Mouse (Mus musculus) adrenal gland, postnatal 4 days (tissue): ENCODE data around the gene 9630041A04Rik. TPM values are rescaled to one million over a fixed set of nuclear protein-coding genes. Genes with fewer than 3 reads are reported as not detected.

ENCODE experiments used
- DNase-seq, 2 experiments: peaks; one replicate each; pipeline ENCODE4 v3.0.0; 2021 to 2022; ENCODE audit warnings: low spot score in 2 of 2, mixed read lengths in 2 of 2
- total RNA-seq, 2 experiments: library from RNA; stranded (reverse); gene quantifications; 2 replicates each; pipeline ENCODE4 v1.2.3; 2021

The 9630041A04Rik gene
- total RNA-seq, 2 experiments from 2014 or later = not detected

DNA sequence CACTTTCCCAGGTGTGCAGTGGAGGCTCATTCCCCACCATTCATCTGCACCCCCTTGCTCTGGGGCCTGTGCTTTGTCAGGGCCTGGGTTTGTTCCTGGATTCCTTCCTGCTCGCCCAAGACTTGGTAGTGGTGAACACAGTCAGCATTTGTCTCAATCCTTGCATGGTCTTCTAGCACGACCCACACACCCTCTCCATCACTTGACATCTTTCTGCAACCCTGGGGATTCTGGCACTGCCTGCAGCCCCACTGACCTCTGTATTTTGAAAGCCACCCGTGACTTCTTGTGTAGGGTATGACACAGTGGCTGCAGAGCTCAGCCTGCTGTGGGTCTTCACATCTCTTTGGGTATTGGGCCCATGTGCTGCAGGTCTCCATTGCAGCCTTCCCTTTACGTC, 57.1 kb downstream of the 9630041A04Rik start:
- no peak for DNase-seq

DNA sequence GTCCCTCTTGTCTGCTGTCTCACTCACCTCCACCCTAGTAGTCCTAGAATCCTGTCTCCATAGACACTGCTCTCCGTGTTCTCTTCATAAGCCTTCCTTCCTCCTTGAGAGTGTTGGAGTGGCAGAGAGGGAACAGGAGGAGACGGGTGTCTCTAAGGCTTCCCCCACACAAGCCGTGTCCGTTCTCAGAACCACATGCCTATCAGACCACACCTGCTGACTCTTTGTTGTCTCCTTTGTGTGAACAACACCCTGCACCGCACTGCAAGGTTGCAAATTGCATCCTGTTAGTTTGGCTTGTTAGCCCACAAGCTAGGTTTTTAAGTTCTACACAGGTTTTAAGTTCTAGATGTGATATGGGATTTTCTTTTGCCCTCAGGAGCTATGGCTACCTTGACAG, 57.7 kb downstream of the 9630041A04Rik start:
- DNase-seq = no peak

- DNase-seq = no peak
These were observed 61.2 kb downstream of the 9630041A04Rik start for GRCm38 (mm10) chr9:101922846-101923245.

DNA sequence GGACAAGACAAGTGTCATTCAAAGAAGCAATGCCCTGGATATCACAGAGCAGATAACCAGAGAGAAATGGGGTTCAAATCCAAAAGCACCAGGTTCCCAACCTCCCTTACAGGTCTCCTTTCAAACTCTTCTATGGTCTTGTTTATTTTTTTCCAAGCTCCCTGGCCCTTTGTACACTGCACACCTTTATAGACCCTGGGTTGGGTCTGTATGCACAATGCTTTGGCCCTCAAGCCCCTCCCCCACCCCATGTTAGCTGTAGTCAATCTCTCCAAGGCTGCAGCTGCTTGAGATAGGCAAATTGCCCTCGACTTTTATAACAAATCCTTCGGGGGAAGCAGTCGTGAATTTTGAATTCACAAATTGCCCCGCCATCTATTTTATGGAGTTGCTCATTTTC, 63.2 kb downstream of the 9630041A04Rik start:
- no peak for DNase-seq

DNA sequence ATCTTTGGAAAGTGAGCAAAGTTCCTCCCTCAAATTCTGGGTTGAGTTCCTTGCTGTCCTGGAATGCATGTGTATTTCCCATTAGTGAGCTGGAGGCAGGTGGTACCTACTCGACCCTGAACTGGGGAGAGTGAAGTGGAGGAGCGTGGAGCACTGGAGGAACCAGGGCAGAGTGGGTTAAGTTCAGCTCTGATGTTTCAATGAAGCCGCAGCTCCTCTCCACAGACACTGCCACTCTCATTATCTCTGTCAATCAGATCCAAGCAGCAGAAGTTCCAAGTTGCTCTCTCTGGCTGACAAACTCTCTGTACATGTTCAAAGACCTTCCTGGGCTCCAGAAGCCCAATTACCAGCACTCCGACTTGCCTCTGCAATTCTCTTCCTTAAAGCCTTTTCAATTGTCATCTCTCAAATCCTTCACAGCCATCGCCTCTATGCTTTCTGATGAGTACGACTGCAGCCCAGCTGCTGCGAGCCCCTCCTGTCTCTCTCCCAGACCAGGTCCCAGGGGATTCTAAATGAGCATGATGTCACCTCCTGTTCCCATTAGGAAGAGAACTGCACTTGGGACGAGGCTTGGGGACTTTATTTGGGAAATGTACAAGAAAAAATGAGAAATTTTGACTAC, 72.4 kb downstream of the 9630041A04Rik start:
- no peak for DNase-seq

GRCm38 (mm10) chr9:101934887-101935286, 73.2 kb downstream of the 9630041A04Rik start:
- DNase-seq = no peak

GRCm38 (mm10) chr9:101938066-101938465, 76.4 kb downstream of the 9630041A04Rik start:
- no peak for DNase-seq

DNA sequence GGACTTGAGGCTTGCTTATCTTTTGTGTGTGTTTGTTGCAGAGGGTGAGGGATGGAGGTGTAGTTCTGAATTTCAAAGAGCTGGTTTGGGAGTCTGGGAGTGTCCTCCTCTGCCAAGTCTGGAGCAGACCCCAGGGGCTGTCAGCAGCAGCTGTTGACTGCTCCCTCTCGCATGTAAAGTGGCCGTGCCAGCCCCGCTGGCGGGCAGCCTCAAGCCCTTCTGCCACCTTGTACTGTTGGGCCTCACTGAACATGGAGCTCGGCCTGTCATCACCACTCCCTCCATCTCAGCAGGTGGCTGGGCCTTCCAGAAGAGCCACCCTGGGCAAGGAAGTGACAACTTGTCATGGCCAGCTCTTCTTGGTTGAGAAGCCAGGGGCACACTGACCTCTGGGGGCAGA, 77.4 kb downstream of the 9630041A04Rik start:
- DNase-seq = no peak

DNA sequence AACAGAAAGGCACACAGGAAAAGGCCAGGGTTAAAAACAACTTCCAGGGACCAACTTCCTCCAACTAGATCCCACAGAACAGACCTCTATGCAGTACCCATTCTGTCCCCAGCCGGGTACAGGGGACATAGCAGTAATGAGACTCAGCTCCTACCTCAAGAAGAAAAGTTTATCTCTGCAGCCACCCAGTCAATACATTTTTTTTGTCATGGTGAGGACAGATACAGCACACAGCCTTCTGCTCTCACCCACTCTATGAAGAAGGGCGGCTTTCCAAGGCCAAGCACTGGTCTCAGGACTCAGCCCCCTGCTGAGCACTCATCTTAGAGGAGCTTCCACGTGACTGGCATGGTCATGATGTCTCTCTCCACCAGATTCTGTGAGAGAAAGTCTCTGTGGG, 78.5 kb downstream of the 9630041A04Rik start:
- no peak for DNase-seq

DNA sequence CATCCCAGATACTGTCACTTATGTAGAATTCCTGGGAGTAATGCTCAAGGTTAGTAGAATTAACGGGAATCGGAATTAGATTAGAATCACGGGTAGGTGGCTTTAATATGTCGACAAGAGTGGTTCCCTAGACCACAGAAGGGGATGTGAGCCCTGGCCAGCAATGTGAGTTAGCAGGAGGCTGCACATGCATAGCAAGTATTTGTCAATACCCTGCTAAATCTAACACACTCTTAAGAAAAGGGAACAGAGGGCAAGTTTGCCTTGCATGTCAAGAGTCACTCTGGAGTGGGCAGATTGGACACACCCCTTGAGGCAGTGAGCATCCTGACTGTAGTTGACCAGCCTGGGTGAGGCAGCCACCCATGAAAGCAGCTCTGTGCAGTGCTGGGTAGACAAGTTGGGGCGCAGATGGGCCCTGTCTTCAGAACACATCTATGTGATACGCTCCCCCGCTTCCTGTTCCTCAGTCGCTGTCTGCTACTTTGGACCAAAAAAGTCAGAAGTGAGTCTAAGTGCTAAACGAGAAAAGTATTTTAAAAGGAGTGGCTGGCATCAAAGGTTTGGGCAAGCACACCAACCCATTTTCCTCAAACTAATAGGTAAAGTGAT, 80.5 kb downstream of the 9630041A04Rik start:
- no peak for DNase-seq

DNA sequence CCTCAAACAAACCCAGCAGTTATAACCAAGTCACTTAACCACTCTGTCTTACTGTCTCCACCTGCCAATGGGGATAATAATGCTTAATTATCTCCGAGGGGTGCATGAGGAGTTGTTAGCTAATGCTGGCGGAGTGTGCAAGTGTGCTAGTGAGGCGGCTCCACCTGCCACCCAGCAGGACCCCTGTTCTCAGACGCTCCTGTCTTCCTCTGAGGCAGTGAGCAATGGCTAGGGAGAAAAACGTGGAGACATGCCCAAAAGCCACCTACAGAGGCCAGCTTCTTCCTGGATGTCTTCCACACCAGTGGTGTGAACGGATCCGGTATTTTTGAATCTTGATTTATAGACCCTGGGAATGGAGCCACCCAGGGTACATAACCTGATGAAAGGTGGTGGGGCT, 83.7 kb downstream of the 9630041A04Rik start:
- no peak for DNase-seq

- no peak for DNase-seq
These were observed 84.2 kb downstream of the 9630041A04Rik start for GRCm38 (mm10) chr9:101945814-101946213.

DNA sequence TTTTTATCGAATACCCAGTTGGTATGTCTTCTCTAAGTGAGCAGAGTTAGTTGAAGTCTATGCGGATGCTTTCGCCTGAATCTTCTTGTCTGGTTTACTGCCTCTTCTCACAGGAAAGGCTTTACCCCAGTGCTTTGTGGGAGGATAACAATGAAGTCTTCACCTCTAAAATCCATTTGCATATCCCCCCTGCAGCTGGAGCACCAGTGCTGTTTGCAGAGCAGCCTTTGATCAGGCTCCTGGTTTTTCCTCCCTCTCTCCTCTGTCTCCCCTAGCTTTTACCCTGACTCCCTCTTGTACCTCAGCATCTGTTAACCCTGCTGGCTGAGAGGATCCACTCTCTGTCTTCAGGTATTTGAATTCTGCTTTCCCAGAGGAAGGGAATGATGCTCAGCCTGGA, 88.5 kb downstream of the 9630041A04Rik start:
- no peak for DNase-seq

DNA sequence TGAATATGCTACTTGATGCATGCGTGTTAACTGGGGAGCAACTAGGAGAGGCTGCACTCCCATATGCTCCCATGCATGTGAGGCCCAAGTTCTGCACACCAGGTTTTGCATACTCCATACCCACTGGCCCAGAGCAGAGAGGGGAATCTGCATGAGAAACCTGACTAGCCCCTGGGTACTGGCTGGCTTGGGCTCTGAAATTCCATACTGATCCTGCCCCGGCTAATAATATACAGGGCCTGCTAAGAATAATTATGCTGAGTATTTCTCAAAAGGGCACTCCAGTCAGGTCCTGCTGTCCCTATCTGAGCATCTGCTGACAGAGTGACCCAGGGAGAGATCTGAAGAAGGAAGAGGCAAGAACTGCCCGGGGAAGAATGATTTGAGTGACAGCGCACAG, 92.9 kb downstream of the 9630041A04Rik start:
- no peak for DNase-seq

DNA sequence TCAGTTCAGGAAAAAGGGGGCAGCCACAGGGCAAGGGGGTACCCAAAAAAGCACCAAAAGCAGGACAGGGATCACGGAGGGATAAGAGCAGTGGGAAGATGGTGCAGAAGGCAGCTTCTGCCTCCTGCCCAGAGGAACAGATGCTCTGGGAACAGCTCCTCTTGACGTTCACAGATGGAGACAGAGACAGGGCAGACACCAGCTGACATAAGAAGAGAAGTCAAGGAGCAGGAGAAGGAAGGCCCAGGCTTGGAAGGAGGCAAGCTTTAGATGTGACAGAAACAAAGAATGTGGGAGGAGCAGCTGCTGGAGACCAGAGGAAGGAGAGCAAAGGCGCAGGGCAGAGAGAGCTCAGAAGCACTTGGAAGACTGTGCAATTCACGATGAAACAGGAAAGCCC, 94.6 kb downstream of the 9630041A04Rik start:
- no peak for DNase-seq

DNA sequence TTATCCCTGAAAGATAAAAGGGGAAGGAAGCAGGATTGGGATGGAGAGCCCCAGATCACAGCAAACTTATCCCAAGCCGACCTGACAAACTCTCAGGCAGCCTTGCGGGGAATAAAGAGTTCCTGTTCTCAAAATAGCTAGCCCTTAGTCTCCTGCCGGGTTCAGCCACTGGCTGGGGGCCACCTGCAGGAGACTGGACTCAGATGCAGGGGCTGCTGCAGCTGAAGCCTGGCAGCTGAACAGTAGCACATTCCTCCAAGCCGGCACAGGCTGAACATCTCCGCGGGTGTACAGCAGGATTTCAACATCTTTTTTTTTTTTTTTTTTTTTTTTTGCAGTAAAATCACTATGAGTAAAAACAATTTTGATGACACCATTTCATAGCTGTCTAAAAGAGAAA, 110.2 kb downstream of the 9630041A04Rik start:
- DNase-seq = no peak

GRCm38 (mm10) chr9:101972314-101972713, 110.7 kb downstream of the 9630041A04Rik start:
- no peak for DNase-seq

DNA sequence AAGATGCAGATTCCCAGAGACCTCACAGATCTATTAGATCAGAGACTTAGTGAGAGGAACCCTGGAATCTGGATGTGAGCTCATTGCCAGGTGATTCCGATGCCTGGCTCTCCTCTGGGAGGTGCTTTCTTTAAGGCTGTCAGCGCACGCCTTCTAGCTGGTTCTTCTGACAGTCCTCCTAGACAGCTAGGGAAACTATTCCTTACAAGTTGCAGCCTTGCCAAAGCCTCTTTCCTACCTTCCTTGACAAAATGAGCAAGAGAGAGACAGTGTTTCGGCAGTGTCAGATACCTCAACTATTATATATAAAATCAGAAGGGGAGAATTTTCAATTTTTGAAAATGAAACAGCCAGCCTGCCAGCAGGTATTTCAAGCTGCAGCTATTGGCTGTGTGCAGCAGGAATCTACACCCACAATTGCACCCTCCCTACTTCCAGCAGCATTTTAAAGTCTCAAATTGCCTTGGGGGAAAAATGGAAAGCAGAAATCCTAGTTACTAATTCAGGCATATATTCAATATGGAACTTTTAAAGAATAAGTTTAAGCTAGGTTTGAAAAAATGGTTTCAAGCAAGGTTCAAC, 115.3 kb downstream of the 9630041A04Rik start:
- DNase-seq = no peak

GRCm38 (mm10) chr9:101981161-101981560, 119.5 kb downstream of the 9630041A04Rik start:
- no peak for DNase-seq

DNA sequence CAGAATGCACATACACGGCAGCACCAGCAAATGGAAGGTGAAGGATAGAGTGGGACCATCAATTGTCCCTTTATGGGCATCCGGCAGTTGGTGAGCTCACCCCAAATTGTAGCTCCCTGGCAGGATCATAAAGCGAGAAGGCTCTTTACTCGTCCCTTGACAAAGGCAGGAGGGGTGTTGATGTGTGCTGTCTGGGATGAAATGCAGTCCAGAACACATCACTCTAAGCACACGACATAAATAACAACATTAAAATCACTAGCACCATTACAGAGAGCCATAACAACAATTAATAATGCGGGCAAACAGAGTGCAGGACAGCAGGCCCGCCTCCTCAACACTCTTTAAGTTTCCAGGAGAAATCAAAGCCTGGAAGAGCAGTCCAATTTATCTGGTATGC, 120.7 kb downstream of the 9630041A04Rik start:
- DNase-seq = no peak

GRCm38 (mm10) chr9:101986910-101987309, 125.3 kb downstream of the 9630041A04Rik start:
- DNase-seq = no peak

DNA sequence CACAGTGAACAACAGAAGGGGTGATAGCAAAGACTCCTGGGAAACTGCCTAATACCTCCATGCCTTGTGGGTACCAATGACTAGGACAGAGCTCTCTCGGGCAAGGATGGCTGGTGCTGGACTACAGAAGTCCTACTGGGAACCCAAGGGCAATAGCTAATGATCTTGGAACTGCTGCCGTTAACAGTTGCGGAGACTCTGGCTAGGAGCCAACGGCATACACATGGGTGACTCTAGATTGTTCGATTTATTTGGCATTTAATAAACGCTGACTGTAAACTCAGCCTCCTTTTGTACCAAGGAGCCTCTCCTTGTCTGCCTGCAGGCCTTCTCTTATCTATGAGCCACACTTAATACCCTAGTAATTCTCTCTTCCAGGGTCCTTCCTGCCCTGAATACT, 128.4 kb downstream of the 9630041A04Rik start:
- no peak for DNase-seq

DNA sequence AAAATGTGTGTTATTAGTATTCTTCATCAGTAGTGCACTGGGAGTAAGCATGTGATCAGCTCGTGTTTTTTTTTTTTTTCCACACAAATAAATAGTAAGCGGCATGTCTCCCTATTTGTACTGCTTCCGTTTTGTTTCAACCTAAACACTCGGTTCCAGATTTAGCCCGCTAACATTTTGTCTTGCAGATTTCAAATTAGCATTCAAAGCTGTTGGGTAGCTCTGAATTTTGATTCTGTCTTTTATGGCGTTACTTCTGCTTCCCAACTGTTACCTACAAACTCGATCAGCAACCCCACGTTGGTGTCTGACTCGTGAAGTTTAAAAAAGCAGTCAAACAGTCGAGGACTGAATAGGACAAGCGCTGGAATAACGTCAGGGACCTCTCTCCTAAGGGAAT, 129.2 kb downstream of the 9630041A04Rik start:
- no peak for DNase-seq
